Mouse (Mus musculus) C2C12 (cell line): Measurements from ENCODE around the gene Tmem33.

Experiments used
- CEBPB ChIP-seq: IDR thresholded peaks from one replicate; pipeline ENCODE4 v1.6.1; 2011; ENCODE audit warnings: low read depth, mild to moderate bottlenecking, control low read depth, moderate library complexity
- CTCF ChIP-seq: IDR thresholded peaks from one replicate; pipeline ENCODE4 v1.5.1; 2011; ENCODE audit not compliant: control insufficient read depth, insufficient read depth, insufficient read length
- MAX ChIP-seq: IDR thresholded peaks from one replicate; pipeline ENCODE4 v1.6.1; 2011; ENCODE audit warnings: mild to moderate bottlenecking, control low read depth
- MYOD1 ChIP-seq: IDR thresholded peaks from one replicate; pipeline ENCODE4 v1.6.1; 2011; ENCODE audit warnings: low read depth; ENCODE audit not compliant: control insufficient read depth, insufficient read length
- USF1 ChIP-seq: IDR thresholded peaks from one replicate; pipeline ENCODE4 v1.6.1; 2011; ENCODE audit warnings: low read depth, mild to moderate bottlenecking, control low read depth, moderate library complexity

DNA sequence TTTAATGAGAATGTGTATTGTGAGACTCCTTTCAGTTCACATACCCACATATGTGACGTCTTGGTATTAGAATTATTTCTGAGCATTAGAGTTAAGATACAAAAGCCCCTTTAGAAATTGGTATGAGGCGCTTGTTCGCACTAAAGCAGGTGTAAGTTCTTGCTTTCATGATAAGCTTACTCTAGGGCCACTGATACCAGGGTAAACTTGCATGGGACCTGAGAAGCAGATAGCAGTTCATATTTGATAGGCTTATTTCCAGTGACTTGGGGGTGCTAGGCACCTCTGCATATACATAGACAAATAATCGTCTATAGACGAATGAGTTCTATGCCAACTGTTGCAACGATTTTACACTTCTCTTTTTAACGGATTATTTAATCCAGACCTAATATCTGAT lies 2.6 kb downstream of the Tmem33 start:
- TF ChIP-seq CTCF (no peak), USF1 (no peak), CEBPB (no peak), MYOD1 (no peak), MAX (no peak)
